Mouse (Mus musculus): ENCODE measurements around the gene Dennd5a.

Gene Dennd5a

GRCm38 (mm10) chr7:109879158-109879557 lies 81.1 kb downstream of the Dennd5a start:
- DNase-seq: peak; percentile 24

DNA sequence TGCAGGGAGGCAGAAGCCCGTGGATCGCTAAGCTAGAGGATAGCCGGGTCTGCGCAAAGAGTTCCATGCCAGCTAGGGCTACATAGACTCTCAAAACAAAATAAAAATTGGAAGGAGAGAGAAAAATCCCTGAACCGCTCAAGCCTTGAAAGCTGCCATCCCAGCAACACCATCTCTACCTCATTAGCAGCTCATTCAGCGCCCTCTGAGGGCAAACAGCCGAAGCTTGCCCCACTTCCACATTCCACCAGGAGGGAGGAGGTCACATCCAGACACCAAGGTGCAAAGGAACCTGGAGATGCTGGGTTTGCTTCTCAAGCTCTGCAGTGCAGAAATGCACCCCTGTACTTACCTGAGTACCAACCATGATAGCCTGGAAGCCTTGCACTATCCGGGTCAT lies 84.2 kb downstream of the Dennd5a start:
- DNase-seq: no peak

DNA sequence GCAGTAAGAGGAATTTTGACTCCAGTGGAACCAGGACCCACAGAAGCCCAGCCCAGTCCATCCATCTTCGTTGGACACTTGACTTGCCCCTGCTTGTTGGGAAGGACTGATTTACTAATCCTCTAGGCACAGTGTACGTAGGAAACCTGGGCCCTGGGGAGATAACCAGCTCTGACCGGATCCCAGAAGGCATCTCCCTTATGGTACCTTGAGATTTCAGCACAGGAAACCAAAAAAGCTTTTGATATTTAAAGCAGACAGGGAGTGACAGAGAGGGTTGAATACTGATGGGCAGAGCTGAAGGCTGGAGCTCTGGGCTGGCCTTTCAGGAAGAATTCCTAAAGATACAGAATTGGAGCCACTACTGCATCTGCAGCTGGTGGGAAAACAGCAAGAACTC lies 84.7 kb downstream of the Dennd5a start:
- no peak for DNase-seq

DNA sequence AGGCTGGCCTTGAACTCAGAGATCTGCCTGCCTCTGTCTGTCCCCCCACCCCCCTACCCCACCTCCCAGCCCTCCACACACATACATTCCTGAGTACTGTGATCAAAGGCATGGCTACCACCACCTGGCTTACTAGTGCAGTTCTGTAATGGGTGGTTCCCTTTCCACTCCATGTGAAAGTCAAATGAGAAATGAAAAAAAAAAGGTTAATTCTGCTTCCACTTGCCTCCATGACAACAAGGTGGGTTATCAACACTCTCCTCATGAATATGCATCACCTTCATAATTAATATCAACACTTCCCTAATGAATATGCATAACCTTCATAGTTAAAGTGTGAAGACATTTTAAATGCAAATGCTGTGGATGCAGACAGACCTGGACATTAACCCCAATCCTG lies 85.2 kb downstream of the Dennd5a start:
- DNase-seq: no peak

DNA sequence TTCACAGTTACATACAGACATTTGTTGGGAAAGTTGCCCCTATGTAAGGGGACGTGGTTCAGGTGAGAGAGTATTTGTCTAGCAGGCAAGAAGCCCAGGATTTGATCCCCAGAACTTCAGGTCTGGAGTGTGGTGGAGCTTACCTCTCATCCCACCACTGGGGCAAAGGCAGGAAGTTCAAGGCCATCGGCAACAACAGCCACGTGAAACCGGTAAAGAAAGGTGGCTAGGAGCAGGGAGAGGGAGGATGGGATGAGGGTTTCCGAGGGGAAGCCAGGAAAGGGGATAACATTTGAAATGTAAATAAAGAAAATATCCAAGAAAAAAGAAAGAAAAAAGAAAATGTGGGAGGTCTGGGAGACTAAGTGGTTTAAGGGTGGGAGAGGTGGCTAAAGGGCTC lies 87.1 kb downstream of the Dennd5a start:
- DNase-seq: no peak

DNA sequence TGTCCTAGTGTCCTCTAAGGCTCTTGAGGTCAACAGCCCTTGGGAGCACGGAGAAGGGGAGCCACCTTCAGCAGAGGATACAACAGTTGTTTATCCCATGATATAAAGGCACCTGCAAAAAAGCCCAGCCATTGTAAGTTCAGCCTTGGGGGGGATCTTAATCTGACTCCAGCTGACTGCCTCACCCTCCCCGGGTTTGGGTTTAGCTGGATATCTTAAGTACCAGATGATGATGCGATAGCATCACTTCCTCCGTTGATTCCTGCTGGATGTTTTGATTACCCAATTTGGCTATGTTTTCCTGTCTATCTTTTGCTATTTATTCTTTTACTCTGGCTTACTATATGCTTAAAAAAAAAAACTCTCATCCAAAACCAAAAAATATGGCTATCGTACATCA lies 89.0 kb downstream of the Dennd5a start:
- no peak for DNase-seq

DNA sequence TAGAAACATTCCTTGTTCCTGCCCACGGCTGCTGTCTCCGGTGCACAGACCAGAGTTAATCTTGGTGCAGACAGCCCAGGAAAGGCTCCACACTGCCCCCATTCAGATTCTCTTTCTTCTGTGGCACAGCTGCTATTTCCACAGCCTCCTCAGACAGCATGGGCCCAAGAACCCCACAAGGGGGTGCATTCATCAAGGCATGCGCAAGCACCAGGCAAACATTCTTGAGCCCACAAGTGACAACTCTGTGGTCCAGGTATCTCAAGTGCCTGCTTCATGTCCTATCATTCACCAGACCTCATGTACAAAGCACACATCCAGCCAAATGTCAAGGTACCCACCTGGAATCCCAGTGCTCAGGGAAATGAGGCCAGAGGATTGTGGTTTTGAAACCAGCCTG lies 91.8 kb downstream of the Dennd5a start:
- no peak for DNase-seq

- DNase-seq: no peak
Measured at GRCm38 (mm10) chr7:109866643-109867042, 93.6 kb downstream of the Dennd5a start.

- peak; percentile 43 for DNase-seq
Measured at GRCm38 (mm10) chr7:109865370-109866229, 94.7 kb downstream of the Dennd5a start, which contains the start of gene Scube2. Gene Scube2, minus strand, starts transcription at chr7:109865679.

DNA sequence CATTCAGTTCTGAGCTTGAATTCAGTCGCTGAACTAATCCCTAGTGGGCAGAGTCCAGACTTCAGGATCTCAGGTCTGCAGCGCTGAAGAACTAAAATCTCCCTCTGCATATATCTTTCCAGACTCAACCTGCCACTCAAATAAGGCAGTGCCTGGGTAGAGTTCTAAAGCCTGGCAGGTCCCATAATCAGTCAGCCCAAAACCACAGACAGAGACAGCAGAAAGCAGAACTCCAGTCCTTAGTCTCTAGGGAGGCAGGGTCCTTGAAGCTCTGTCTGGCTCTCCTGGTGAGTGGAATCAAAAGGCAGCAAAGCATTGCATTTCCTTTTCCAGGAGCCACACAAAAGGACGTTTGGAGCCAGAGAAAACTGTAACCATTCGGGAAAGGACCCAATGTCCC lies 96.7 kb downstream of the Dennd5a start:
- no peak for DNase-seq

- DNase-seq: no peak
Measured at GRCm38 (mm10) chr7:109860162-109860561, 100.1 kb downstream of the Dennd5a start.

DNA sequence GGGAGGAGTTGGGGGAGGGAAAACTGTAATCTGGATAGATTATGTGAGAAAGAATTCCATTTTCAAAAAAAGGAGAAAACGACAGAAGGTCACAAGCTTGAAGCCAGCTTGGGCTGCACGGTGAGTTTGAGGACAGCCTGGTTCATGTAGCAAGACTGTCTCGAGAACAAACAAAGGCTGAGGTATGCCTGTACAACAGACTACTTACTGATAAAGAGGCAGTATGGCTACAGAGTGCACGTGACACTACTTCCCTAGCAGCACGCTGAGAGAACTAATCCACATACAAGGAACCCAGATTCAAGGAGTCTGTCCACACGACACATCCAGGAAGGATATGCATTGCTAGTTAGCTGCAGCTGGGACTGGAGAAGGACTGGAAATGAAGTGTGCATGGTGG lies 100.9 kb downstream of the Dennd5a start:
- no peak for DNase-seq

DNA sequence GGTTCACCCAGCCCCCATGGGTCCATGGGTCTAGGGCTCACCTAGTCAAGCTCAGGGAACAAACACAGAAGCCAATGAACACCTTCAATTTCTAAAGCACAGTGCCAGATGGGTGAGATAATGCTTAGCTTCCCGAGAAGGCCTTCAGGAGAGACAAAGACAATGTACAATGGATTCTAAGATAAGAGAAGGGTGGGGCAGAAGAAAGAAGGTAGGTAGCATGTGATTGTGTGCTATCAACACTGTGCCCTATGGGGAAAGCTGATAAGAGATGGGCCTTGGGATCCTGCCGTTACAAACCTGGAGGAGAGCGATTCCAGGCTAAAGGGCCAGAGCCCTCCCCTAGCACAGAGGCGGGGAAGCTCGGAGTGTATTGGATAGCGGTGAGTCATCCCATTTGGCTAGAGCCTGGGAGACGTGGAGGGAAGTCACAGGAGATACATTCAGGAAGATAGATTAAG lies 107.5 kb downstream of the Dennd5a start:
- no peak for DNase-seq

DNA sequence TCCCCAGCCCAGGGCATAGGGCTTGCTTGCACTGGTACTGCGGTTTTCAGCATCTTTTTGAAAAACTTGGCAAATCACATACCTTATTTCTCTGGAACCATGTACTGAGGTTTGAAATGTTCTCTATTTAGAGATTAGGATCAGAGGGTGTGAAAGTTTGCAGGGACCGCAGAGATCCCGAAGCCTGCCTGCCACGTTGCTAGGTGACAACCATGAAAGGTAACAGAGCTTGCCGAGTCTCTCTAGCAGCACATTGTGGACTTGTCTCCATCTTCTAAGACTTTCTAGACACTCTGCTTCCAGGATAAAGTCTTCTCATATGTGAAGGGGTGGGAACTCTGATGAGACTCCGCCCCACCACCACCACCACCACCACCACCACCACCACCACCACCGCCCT lies 108.3 kb downstream of the Dennd5a start:
- no peak for DNase-seq

- DNase-seq: no peak
Measured at GRCm38 (mm10) chr7:109850531-109850930, 109.7 kb downstream of the Dennd5a start.

- no peak for DNase-seq
Measured at GRCm38 (mm10) chr7:109849750-109850434, 110.4 kb downstream of the Dennd5a start.

GRCm38 (mm10) chr7:109848867-109849733 lies 111.2 kb downstream of the Dennd5a start:
- DNase-seq: no peak

- DNase-seq: no peak
Measured at GRCm38 (mm10) chr7:109844100-109844499, 116.2 kb downstream of the Dennd5a start.

Data from kidney, postnatal 14 days (tissue).